Mouse (Mus musculus): ENCODE measurements around the gene Vmn2r83. TPM values are rescaled to one million over a fixed set of nuclear protein-coding genes. Genes with fewer than 3 reads are reported as not detected.
A peak's percentile ranks its signal among the peaks of the same experiment; 100 is the strongest.

Gene Vmn2r83
- polyA plus RNA-seq, 1 experiment from 2014 or later = not detected

DNA sequence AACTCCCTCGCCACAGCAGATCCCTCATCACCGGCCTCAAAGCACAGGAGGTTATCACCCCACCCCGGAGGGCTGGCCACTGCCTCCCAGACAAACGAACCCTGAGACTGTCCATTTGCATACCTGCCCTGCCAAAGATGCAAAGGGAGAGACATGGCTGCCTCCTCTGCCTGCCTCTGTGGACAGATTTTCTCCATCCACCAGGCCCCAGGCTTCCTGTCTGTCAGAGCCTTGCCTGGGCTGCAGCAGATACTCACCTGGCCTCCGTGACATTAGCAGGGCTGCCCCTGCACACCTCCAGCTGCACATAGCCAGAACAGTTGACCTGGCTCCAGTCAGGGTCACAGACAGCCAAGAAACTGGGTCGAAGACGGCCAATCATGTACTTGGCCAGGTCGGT, 61.7 kb downstream of the Vmn2r83 start:
- no peaks in the 10 kb centered on the region for H3K4me1 ChIP-seq
- H3K9ac ChIP-seq = no peak overlapping the region
- H3K27ac ChIP-seq = no peak overlapping the region
- no peaks in the 10 kb centered on the region for H3K27me3 ChIP-seq
- 69% methylated on average over 8 of the region's 8 CpGs for WGBS
- 0 out of 2 replicates have a peak, but pooled peaks cover 17% of the 10 kb centered on the region for H3K36me3 ChIP-seq
- no peaks in the 10 kb centered on the region for H3K9me3 ChIP-seq
- no peak overlapping the region for H3K4me3 ChIP-seq
- no peak for ATAC-seq (ENCODE audit: borderline replicate concordance, extremely low read depth, low FRiP score, low TSS enrichment)
- H3K4me2 ChIP-seq = no peak overlapping the region

DNA sequence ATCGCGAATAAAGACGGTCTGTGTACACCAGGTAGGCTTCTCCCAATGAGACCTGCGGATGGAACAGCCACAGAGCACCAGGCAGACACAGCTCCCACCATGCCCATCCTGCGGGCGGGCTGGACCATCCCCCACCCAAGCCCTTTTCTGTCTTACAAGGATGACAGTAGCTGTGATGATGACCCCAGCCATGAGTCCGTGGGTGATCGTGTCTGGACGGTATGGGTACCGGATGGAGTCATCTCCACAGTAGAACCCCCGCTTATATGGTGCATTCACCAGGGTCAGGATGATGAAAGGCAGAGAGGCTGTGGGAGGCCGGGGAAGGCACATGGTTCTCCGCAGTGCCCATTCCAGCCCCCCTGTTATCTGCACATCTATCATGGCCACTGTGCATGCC, 62.2 kb downstream of the Vmn2r83 start:
- Histone ChIP-seq H3K4me3 (no peak overlapping the region), H3K27me3 (no peaks in the 10 kb centered on the region)
- ATAC-seq (ENCODE audit: borderline replicate concordance, extremely low read depth, low FRiP score, low TSS enrichment) = no peak

GRCm38 (mm10) chr10:79531593-79531992, 63.1 kb downstream of the Vmn2r83 start:
- Histone ChIP-seq H3K4me2 (no peak overlapping the region), H3K27me3 (no peaks in the 10 kb centered on the region), H3K9ac (no peak overlapping the region), H3K4me3 (no peak overlapping the region), H3K9me3 (no peaks in the 10 kb centered on the region), H3K4me1 (no peaks in the 10 kb centered on the region), H3K27ac (no peak overlapping the region), H3K36me3 (0 out of 2 replicates have a peak, but pooled peaks cover 10% of the 10 kb centered on the region)
- no peak for ATAC-seq (ENCODE audit: borderline replicate concordance, extremely low read depth, low FRiP score, low TSS enrichment)
- 83% methylated on average over 3 of the region's 3 CpGs for WGBS

More for the DNA sequence above, 62.2 kb downstream of the Vmn2r83 start:
- Histone ChIP-seq H3K9me3 (no peaks in the 10 kb centered on the region), H3K27ac (no peak overlapping the region), H3K4me1 (no peaks in the 10 kb centered on the region), H3K9ac (no peak overlapping the region), H3K36me3 (0 out of 2 replicates have a peak, but pooled peaks cover 17% of the 10 kb centered on the region), H3K4me2 (no peak overlapping the region)
- 91% methylated on average over 13 of the region's 13 CpGs for WGBS

- H3K4me2 ChIP-seq = peak overlapping the region; percentile 95
- H3K9me3 ChIP-seq = no peaks in the 10 kb centered on the region
- 37% methylated on average over 3 of the region's 3 CpGs for WGBS
- 0 out of 2 replicates have a peak, but pooled peaks cover under 1% of the 10 kb centered on the region for H3K36me3 ChIP-seq
- H3K4me1 ChIP-seq = no peaks in the 10 kb centered on the region
- peak overlapping the region; percentile 66 for H3K4me3 ChIP-seq
- H3K9ac ChIP-seq = peak overlapping the region; percentile 49
- H3K27ac ChIP-seq = peak overlapping the region; percentile 81
- 0 out of 2 replicates have a peak, but pooled peaks have one; percentile 8 for ATAC-seq (ENCODE audit: borderline replicate concordance, extremely low read depth, low FRiP score, low TSS enrichment)
- no peaks in the 10 kb centered on the region for H3K27me3 ChIP-seq
Measured at GRCm38 (mm10) chr10:79532678-79533077, 64.1 kb downstream of the Vmn2r83 start.

- peak within 1 kb of the TSS; percentile 66 for H3K4me3 ChIP-seq
- under 1% methylated on average over 52 of the region's 52 CpGs for WGBS
- peak within 1 kb of the TSS; percentile 49 for H3K9ac ChIP-seq
- ATAC-seq (ENCODE audit: borderline replicate concordance, extremely low read depth, low FRiP score, low TSS enrichment) = peak; percentile 73
- H3K27me3 ChIP-seq = no peaks in the 10 kb centered on the region
- H3K9me3 ChIP-seq = no peaks in the 10 kb centered on the region
- peak within 1 kb of the TSS; percentile 95 for H3K4me2 ChIP-seq
- H3K27ac ChIP-seq = peak within 1 kb of the TSS; percentile 81
- H3K36me3 ChIP-seq = no peaks in the 10 kb centered on the region
- H3K4me1 ChIP-seq = no peaks in the 10 kb centered on the region
Measured at GRCm38 (mm10) chr10:79533126-79533911, 64.8 kb downstream of the Vmn2r83 start, which contains the start of gene Plpp2. TSS of gene Plpp2 (minus strand) at chr10:79533796.

GRCm38 (mm10) chr10:79534426-79534825, 65.9 kb downstream of the Vmn2r83 start:
- Histone ChIP-seq H3K9me3 (no peaks in the 10 kb centered on the region), H3K27ac (no peak overlapping the region), H3K27me3 (no peaks in the 10 kb centered on the region), H3K4me2 (no peak overlapping the region; the same call in 1 of the 2 replicates), H3K36me3 (0 out of 2 replicates have a peak, but pooled peaks cover 5% of the 10 kb centered on the region), H3K9ac (no peak overlapping the region), H3K4me3 (no peak overlapping the region), H3K4me1 (no peaks in the 10 kb centered on the region)
- ATAC-seq (ENCODE audit: borderline replicate concordance, extremely low read depth, low FRiP score, low TSS enrichment) = no peak
- WGBS = 86% methylated on average over 2 of the region's 2 CpGs

GRCm38 (mm10) chr10:79535431-79535830, 66.9 kb downstream of the Vmn2r83 start:
- Histone ChIP-seq H3K9ac (no peak overlapping the region), H3K4me1 (no peaks in the 10 kb centered on the region), H3K9me3 (no peaks in the 10 kb centered on the region), H3K36me3 (peaks cover 15% of the 10 kb centered on the region), H3K27ac (no peak overlapping the region), H3K27me3 (no peaks in the 10 kb centered on the region), H3K4me2 (no peak overlapping the region), H3K4me3 (no peak overlapping the region)
- WGBS = 75% methylated on average over 1 of the region's 1 CpGs
- no peak for ATAC-seq (ENCODE audit: borderline replicate concordance, extremely low read depth, low FRiP score, low TSS enrichment)

DNA sequence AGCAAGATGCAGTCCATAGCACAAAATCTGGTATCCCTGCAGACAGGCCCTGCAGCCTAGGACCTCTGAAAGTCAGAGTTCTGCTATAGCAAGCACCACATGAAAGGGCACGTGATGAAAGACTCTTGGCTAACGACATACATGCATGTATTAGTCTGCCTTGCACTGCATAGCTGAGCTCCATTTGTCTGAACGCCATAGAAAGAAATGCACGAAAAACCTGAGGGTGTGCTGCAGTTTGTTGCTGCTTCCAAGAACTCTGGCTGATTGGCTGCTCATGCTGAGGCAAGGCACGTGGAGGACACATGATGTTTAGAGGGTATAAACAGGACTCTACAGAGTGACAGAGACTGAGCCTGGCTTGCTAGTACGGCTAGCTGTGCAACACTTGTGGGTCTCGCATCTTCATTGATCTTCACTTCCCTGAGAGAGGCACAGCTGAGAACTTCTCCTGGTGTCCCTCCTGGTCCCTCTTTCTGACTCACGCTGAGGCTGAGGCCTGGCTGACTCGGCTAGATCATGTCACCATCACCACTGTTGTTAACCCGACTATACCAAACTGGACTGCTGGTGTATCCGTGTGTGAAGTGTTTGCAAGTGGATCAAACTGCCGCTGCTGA, 68.0 kb downstream of the Vmn2r83 start:
- no peaks in the 10 kb centered on the region for H3K27me3 ChIP-seq
- no peak overlapping the region for H3K4me3 ChIP-seq
- no peak overlapping the region for H3K9ac ChIP-seq
- 61% methylated on average over 12 of the region's 12 CpGs for WGBS
- ATAC-seq (ENCODE audit: borderline replicate concordance, extremely low read depth, low FRiP score, low TSS enrichment) = no peak
- H3K4me2 ChIP-seq = no peak overlapping the region
- H3K36me3 ChIP-seq = peaks cover 25% of the 10 kb centered on the region
- H3K9me3 ChIP-seq = no peaks in the 10 kb centered on the region
- no peak overlapping the region for H3K27ac ChIP-seq
- no peaks in the 10 kb centered on the region for H3K4me1 ChIP-seq

GRCm38 (mm10) chr10:79537271-79537670, 68.7 kb downstream of the Vmn2r83 start:
- WGBS = 87% methylated on average over 7 of the region's 7 CpGs
- no peak overlapping the region for H3K4me2 ChIP-seq
- no peak overlapping the region for H3K9ac ChIP-seq
- no peaks in the 10 kb centered on the region for H3K4me1 ChIP-seq
- H3K4me3 ChIP-seq = no peak overlapping the region
- H3K27me3 ChIP-seq = no peaks in the 10 kb centered on the region
- peaks cover 32% of the 10 kb centered on the region for H3K36me3 ChIP-seq
- ATAC-seq (ENCODE audit: borderline replicate concordance, extremely low read depth, low FRiP score, low TSS enrichment) = no peak
- no peak overlapping the region for H3K27ac ChIP-seq
- H3K9me3 ChIP-seq = no peaks in the 10 kb centered on the region

DNA sequence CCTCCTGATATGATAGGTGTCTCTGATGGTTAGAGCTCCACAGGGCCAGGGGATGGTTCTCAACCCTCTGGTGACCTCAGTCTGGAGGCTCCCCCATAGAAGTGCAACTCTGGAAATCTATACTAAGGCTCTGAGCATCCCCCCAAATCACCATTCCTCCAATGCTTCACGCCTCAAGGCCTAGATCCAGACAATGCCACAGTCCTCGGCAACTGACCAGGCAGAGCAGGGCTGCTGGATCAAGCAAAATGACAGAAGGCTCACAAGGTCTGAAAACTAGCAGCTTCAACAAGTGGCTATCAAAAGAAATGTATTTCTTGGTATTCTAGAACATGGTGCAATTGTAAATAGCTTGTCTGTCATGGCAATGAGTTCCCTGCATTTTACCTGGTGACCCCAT, 69.2 kb downstream of the Vmn2r83 start:
- 73% methylated on average over 2 of the region's 2 CpGs for WGBS
- H3K27ac ChIP-seq = no peak overlapping the region
- H3K4me1 ChIP-seq = no peaks in the 10 kb centered on the region
- no peaks in the 10 kb centered on the region for H3K27me3 ChIP-seq
- H3K36me3 ChIP-seq = peaks cover 38% of the 10 kb centered on the region
- H3K9ac ChIP-seq = no peak overlapping the region
- no peaks in the 10 kb centered on the region for H3K9me3 ChIP-seq
- H3K4me3 ChIP-seq = no peak overlapping the region
- no peak overlapping the region for H3K4me2 ChIP-seq
- ATAC-seq (ENCODE audit: borderline replicate concordance, extremely low read depth, low FRiP score, low TSS enrichment) = no peak

DNA sequence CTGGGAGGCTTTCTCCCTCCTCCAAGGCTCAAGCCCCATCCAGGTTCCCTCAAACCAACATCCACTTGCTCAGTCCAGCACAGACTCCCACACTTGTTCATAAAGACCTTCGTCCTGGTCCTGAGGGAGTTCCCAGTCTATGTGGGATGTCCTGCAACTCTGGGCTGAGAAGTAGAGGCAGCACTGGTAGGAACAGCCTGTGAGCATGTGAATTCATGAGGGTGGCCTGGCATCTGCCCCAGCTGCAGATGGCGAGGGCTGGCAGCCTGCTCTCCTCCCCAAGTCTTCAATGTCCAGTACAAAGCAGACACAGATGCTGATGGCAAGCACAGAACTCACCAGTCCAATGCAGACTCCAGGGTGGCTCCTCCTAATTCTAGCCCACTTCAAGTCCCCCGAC, 69.8 kb downstream of the Vmn2r83 start:
- Histone ChIP-seq H3K27ac (no peak overlapping the region), H3K4me3 (no peak overlapping the region), H3K9ac (no peak overlapping the region), H3K4me2 (no peak overlapping the region), H3K4me1 (no peaks in the 10 kb centered on the region), H3K36me3 (peaks cover 43% of the 10 kb centered on the region), H3K27me3 (no peaks in the 10 kb centered on the region), H3K9me3 (no peaks in the 10 kb centered on the region)
- ATAC-seq (ENCODE audit: borderline replicate concordance, extremely low read depth, low FRiP score, low TSS enrichment) = no peak
- WGBS = 84% methylated on average over 3 of the region's 3 CpGs

DNA sequence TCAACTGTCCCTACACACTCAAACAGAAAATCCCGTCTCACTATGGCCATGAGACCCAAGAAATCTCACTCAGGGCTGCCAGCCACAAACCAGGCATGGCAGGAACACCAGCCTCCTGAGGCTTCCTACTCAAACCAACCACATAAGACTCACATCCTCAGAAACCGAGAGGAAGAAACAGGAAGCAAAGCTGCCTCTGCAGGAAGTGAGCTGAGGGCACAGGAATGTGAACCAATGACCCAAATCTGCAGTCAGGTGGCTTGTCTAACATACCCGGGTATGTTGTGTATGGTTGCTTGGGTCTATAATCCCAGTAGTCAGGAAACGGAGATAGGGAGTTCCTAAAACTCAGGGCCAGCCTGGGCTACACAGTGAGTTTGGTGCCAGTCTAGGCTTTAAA, 70.3 kb downstream of the Vmn2r83 start:
- no peak overlapping the region for H3K27ac ChIP-seq
- H3K27me3 ChIP-seq = no peaks in the 10 kb centered on the region
- peaks cover 48% of the 10 kb centered on the region for H3K36me3 ChIP-seq
- WGBS = 48% methylated on average over 4 of the region's 4 CpGs
- H3K4me3 ChIP-seq = no peak overlapping the region
- H3K9ac ChIP-seq = no peak overlapping the region
- no peaks in the 10 kb centered on the region for H3K4me1 ChIP-seq
- no peaks in the 10 kb centered on the region for H3K9me3 ChIP-seq
- no peak overlapping the region for H3K4me2 ChIP-seq
- no peak for ATAC-seq (ENCODE audit: borderline replicate concordance, extremely low read depth, low FRiP score, low TSS enrichment)

All from lung, embryonic 15.5 days (tissue).